Comparison of ENCODE assay signal across 8 mouse cellular contexts in the genomic region with DNA sequence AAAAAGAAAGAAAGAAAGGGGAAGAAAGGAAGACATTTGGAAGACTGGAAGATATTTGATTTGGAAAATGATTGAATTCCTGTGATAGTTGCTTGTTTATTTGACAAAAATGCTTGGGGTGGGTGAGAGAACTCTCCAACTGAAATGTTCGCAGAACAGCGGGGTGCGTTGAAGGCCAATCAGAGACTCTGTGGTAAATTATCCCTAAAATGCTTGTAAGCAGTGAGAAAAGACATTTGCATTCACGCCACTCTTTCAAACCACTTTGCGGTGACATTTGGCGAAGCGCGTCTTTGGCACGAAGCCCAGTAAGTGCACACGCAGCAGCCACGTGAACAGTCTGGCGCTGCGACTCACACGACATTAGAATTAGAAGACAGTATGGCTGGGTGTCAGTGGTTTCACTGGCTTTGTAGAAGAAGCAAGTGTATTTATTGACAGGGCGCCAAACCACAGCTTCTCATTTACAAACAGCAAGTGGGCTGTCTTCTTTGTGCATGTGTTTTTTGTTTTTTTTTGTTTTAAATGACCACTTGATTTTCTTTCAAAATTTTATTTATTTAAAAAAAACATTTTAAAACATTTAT. TPM values are rescaled to one million over a fixed set of nuclear protein-coding genes. Genes with fewer than 3 reads are reported as not detected.
DNase-seq lines count a peak whose midpoint lies in the region; ATAC-seq and TF ChIP-seq lines count a peak whose summit lies in the region.

No protein-coding gene starts in this region.

- H3K27me3 ChIP-seq in lung, embryonic 14.5 days (ENCODE audit: insufficient read depth, low read length): no peaks in the 10 kb centered on the region
- H3K27me3 ChIP-seq in forebrain, postnatal 0 days (ENCODE audit: insufficient read depth, low read length): no peaks in the 10 kb centered on the region
- no peaks in the 10 kb centered on the region for H3K27me3 ChIP-seq in intestine, postnatal 0 days (replicated peaks; ENCODE audit: control insufficient read depth, insufficient read depth, low read length)

- WGBS in lung, embryonic 14.5 days: 66% methylated on average over 15 of the region's 15 CpGs
- WGBS in lung, adult 2 months: 69% methylated on average over 15 of the region's 15 CpGs
- 24% methylated on average over 15 of the region's 15 CpGs for WGBS in forebrain, postnatal 0 days
- 79% methylated on average over 15 of the region's 15 CpGs for WGBS in intestine, postnatal 0 days

- H3K27ac ChIP-seq in lung, embryonic 14.5 days (ENCODE audit: low read depth): no peak overlapping the region
- peak overlapping the region; percentile 78 for H3K27ac ChIP-seq in forebrain, postnatal 0 days (ENCODE audit: low read depth, low read length)
- H3K27ac ChIP-seq in intestine, postnatal 0 days (ENCODE audit: low read depth, low read length): no peak overlapping the region

- ATAC-seq in lung, embryonic 14.5 days (ENCODE audit: insufficient read depth): no peak
- peak; percentile 94 for ATAC-seq in forebrain, postnatal 0 days
- ATAC-seq in intestine, postnatal 0 days: no peak

- H3K4me3 ChIP-seq in lung, embryonic 14.5 days (ENCODE audit: low read depth, low read length): no peak overlapping the region
- no peak overlapping the region for H3K4me3 ChIP-seq in lung, adult 2 months (replicated peaks; ENCODE audit: extremely low read depth, low read depth, low read length)
- H3K4me3 ChIP-seq in forebrain, postnatal 0 days (ENCODE audit: low read depth, low read length): no peak overlapping the region
- H3K4me3 ChIP-seq in intestine, postnatal 0 days (ENCODE audit: low read depth, low read length): no peak overlapping the region

- peak; percentile 78 for DNase-seq in lung, embryonic 14.5 days
- no peak for DNase-seq in lung, adult 2 months
- peak; percentile 52 for DNase-seq in T-cell, adult 2 months (ENCODE audit: low spot score)
- peak; percentile 97 for DNase-seq in forebrain, postnatal 0 days
- DNase-seq in left cerebral cortex, adult 9 months (ENCODE audit: low spot score in 2 of 2): peak; percentile 43 to 74
- peak; percentile 66 for DNase-seq in right cerebral cortex, postnatal 25 days
- DNase-seq in urinary bladder, postnatal 4 days (ENCODE audit: low spot score in 2 of 2): no peak

- no peak overlapping the region for H3K9ac ChIP-seq in lung, embryonic 14.5 days
- H3K9ac ChIP-seq in forebrain, postnatal 0 days: no peak overlapping the region
- H3K9ac ChIP-seq in intestine, postnatal 0 days (ENCODE audit: low read depth, low read length): no peak overlapping the region

- no peak for TF ChIP-seq POLR2A in lung, adult 2 months (IDR thresholded peaks at IDR 0.05; ENCODE audit: borderline replicate concordance, extremely low read depth, low read depth, low read length)

- no peaks in the 10 kb centered on the region for H3K36me3 ChIP-seq in lung, embryonic 14.5 days (ENCODE audit: insufficient read depth)
- no peaks in the 10 kb centered on the region for H3K36me3 ChIP-seq in forebrain, postnatal 0 days (ENCODE audit: insufficient read depth)
- no peaks in the 10 kb centered on the region for H3K36me3 ChIP-seq in intestine, postnatal 0 days (ENCODE audit: control insufficient read depth, insufficient read depth)

- no peak for TF ChIP-seq CTCF in lung, embryonic 14.5 days (IDR thresholded peaks at IDR 0.05; ENCODE audit: low read depth)
- TF ChIP-seq CTCF in lung, adult 2 months (IDR thresholded peaks at IDR 0.05; ENCODE audit: insufficient read depth, low read length): no peak
- no peak for TF ChIP-seq CTCF in forebrain, postnatal 0 days (IDR thresholded peaks at IDR 0.05; ENCODE audit: low read depth)
- no peak for TF ChIP-seq CTCF in intestine, postnatal 0 days (IDR thresholded peaks at IDR 0.05; ENCODE audit: low read depth)

- H3K4me1 ChIP-seq in lung, embryonic 14.5 days (ENCODE audit: insufficient read depth): no peaks in the 10 kb centered on the region
- H3K4me1 ChIP-seq in lung, adult 2 months (ENCODE audit: control insufficient read depth, insufficient read depth, low read length): no peaks in the 10 kb centered on the region
- peaks cover 4% of the 10 kb centered on the region for H3K4me1 ChIP-seq in forebrain, postnatal 0 days (ENCODE audit: insufficient read depth)
- H3K4me1 ChIP-seq in intestine, postnatal 0 days (replicated peaks; ENCODE audit: control insufficient read depth, insufficient read depth, low read length): no peaks in the 10 kb centered on the region

- no peak overlapping the region for H3K4me2 ChIP-seq in lung, embryonic 14.5 days
- peak overlapping the region; percentile 1; the same call in 1 of the 2 replicates for H3K4me2 ChIP-seq in forebrain, postnatal 0 days (ENCODE audit: low read depth)
- H3K4me2 ChIP-seq in intestine, postnatal 0 days (replicated peaks; ENCODE audit: low read depth): no peak overlapping the region; the same call in 1 of the 2 replicates

- H3K9me3 ChIP-seq in lung, embryonic 14.5 days (ENCODE audit: low read depth, low read length): no peaks in the 10 kb centered on the region
- no peaks in the 10 kb centered on the region for H3K9me3 ChIP-seq in forebrain, postnatal 0 days (ENCODE audit: low read length)
- no peaks in the 10 kb centered on the region for H3K9me3 ChIP-seq in intestine, postnatal 0 days (ENCODE audit: control insufficient read depth)

RNA-seq across cellular contexts. Expression of a gene that starts 43.1 kb away (rescaled TPM):
- 4.3 and 4.5 TPM in 2 replicates for polyA plus RNA-seq in lung, embryonic 14.5 days (2014; fragmentation: Nextera tagmentation; extraction: Ambion mirVana)
- polyA plus RNA-seq in lung, adult 2 months (2012; rRNA removed): 16.8 and 23.5 TPM in 2 replicates
- 15.2 and 22.8 TPM in 2 replicates for total RNA-seq in forebrain, postnatal 0 days (2014; rRNA removed)
- 0.92 and 2.1 TPM in 2 replicates for polyA plus RNA-seq in forebrain, postnatal 0 days (2015; fragmentation: Nextera tagmentation; extraction: Ambion mirVana)
- 1.6 and 1.9 TPM in 2 replicates for polyA plus RNA-seq in intestine, postnatal 0 days (2015; fragmentation: Nextera tagmentation; extraction: Ambion mirVana)

RNA-seq across cellular contexts. Expression of a gene that starts 56.4 kb away (rescaled TPM):
- 1.8 and 1.9 TPM in 2 replicates for polyA plus RNA-seq in lung, embryonic 14.5 days (2014; fragmentation: Nextera tagmentation; extraction: Ambion mirVana)
- polyA plus RNA-seq in lung, adult 2 months (2012; rRNA removed): 1.3 and 3.6 TPM in 2 replicates
- total RNA-seq in forebrain, postnatal 0 days (2014; rRNA removed): 0.54 TPM in 1 of 2 replicates, not detected in the other
- polyA plus RNA-seq in forebrain, postnatal 0 days (2015; fragmentation: Nextera tagmentation; extraction: Ambion mirVana): 0.83 and 0.94 TPM in 2 replicates
- 128 and 153 TPM in 2 replicates for polyA plus RNA-seq in intestine, postnatal 0 days (2015; fragmentation: Nextera tagmentation; extraction: Ambion mirVana)

Comparison
In these comparisons a context has a peak if more than half of its experiments do, and no peak if none do; other contexts are left out.
1. DNase-seq: peak in lung, embryonic 14.5 days (single experiment), T-cell, adult 2 months (single experiment), forebrain, postnatal 0 days (single experiment), left cerebral cortex, adult 9 months (2 of 2) and right cerebral cortex, postnatal 25 days (single experiment); none in lung, adult 2 months (single experiment) and urinary bladder, postnatal 4 days (0 of 2).
2. RNA of a gene that starts 56.4 kb away (polyA plus RNA-seq): 128 to 153 TPM in intestine, postnatal 0 days; 1.3 to 3.6 TPM in lung, adult 2 months, 1.8 to 1.9 TPM in lung, embryonic 14.5 days and 0.83 to 0.94 TPM in forebrain, postnatal 0 days; every median in the first group is over 10 times any median in the second.